Mouse (Mus musculus): ENCODE results near the gene Aldh1a1.

GRCm38 (mm10) chr19:20541044-20541443, 48.5 kb downstream of the Aldh1a1 start:
- TF ChIP-seq POLR2A (IDR thresholded peaks at IDR 0.05; ENCODE audit: low read depth, low read length), result no peak
- no peak for TF ChIP-seq CTCF (IDR thresholded peaks at IDR 0.05; ENCODE audit: extremely low read depth, insufficient read length, insufficient replicate concordance, low read depth, low read length)
